Mouse (Mus musculus): ENCODE results near the gene Cbx7. TPM values are rescaled to one million over a fixed set of nuclear protein-coding genes. Genes with fewer than 3 reads are reported as not detected.

The Cbx7 gene
- polyA plus RNA-seq, 1 experiment: 32.8 TPM

DNA sequence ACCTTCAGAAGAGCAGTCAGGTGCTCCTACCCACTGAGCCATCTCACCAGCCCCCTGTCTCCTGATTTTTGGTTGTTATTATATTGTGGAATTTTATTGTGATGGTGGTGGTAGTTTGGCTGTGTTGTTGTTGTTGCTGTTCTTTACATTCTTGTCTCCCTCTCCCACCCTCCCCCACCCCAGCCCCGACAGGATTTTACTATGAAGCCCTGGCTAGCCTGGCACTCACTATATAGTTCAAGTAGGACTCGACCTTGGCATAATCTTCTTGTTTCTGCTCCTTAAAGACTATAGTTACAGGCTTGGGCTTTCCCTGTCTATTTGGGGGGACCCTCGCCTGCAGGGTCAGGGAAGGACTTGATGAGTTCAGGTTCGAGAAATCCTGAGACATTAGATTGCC lies 76.6 kb downstream of the Cbx7 start:
- H3K4me1 ChIP-seq (ENCODE audit: control insufficient read depth, insufficient read depth, insufficient read length, low read length): peaks cover 14% of the 10 kb centered on the region; the same call in 1 of the 2 replicates
- H3K4me3 ChIP-seq (ENCODE audit: low read depth, low read length): no peak overlapping the region; the same call in 1 of the 2 replicates
- no peaks in the 10 kb centered on the region for H3K27me3 ChIP-seq (ENCODE audit: control insufficient read depth, insufficient read depth, low read length)
- H3K27ac ChIP-seq (ENCODE audit: insufficient read depth, low read depth, low read length): peak overlapping the region; percentile 95
- TF ChIP-seq POLR2A (IDR thresholded peaks at IDR 0.05; ENCODE audit: low read depth, low read length) (no peak), CTCF (IDR thresholded peaks at IDR 0.05; ENCODE audit: extremely low read depth, insufficient read length, insufficient replicate concordance, low read depth, low read length) (no peak)
- H3K36me3 ChIP-seq (ENCODE audit: control insufficient read depth, insufficient read depth, low read length): peaks cover 21% of the 10 kb centered on the region
- 46% methylated on average over 4 of the region's 4 CpGs for WGBS

GRCm38 (mm10) chr15:79893824-79894123 lies 77.1 kb downstream of the Cbx7 start:
- Histone ChIP-seq H3K36me3 (ENCODE audit: control insufficient read depth, insufficient read depth, low read length) (peaks cover 19% of the 10 kb centered on the region), H3K4me3 (ENCODE audit: low read depth, low read length) (peak overlapping the region; percentile 66), H3K4me1 (ENCODE audit: control insufficient read depth, insufficient read depth, insufficient read length, low read length) (peaks cover 14% of the 10 kb centered on the region; the same call in 1 of the 2 replicates), H3K27ac (ENCODE audit: insufficient read depth, low read depth, low read length) (peak overlapping the region; percentile 85), H3K27me3 (ENCODE audit: control insufficient read depth, insufficient read depth, low read length) (no peaks in the 10 kb centered on the region)
- TF ChIP-seq POLR2A (IDR thresholded peaks at IDR 0.05; ENCODE audit: low read depth, low read length) (no peak), CTCF (IDR thresholded peaks at IDR 0.05; ENCODE audit: extremely low read depth, insufficient read length, insufficient replicate concordance, low read depth, low read length) (no peak)
- WGBS: 20% methylated on average over 3 of the region's 3 CpGs

- 31% methylated on average over 15 of the region's 15 CpGs for WGBS
- H3K27ac ChIP-seq (ENCODE audit: insufficient read depth, low read depth, low read length): peak overlapping the region; percentile 85
- TF ChIP-seq CTCF (IDR thresholded peaks at IDR 0.05; ENCODE audit: extremely low read depth, insufficient read length, insufficient replicate concordance, low read depth, low read length) (no peak), POLR2A (IDR thresholded peaks at IDR 0.05; ENCODE audit: low read depth, low read length) (no peak)
Observed at GRCm38 (mm10) chr15:79892995-79893823, 77.7 kb downstream of the Cbx7 start.

DNA sequence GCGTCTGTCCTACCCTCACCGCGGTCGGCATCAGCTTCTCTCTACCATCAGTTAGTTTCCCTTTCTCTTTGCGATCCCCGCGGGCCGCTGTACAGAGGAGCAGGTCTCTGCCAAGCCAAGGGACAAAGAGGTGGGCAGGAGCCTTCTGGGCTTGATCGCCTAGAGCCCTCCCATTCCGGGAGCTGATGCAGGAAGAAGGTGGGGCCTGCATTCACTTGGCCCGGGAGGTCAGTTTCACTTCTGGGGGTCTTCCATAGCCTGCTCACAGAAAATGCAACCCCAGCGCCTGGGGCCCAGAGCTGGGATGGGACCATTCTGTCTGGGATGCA lies 78.7 kb downstream of the Cbx7 start:
- Histone ChIP-seq H3K27me3 (ENCODE audit: control insufficient read depth, insufficient read depth, low read length) (no peaks in the 10 kb centered on the region), H3K4me3 (ENCODE audit: low read depth, low read length) (peak overlapping the region; percentile 66), H3K27ac (ENCODE audit: insufficient read depth, low read depth, low read length) (peak overlapping the region; percentile 85), H3K4me1 (ENCODE audit: control insufficient read depth, insufficient read depth, insufficient read length, low read length) (peaks cover 14% of the 10 kb centered on the region; the same call in 1 of the 2 replicates), H3K36me3 (ENCODE audit: control insufficient read depth, insufficient read depth, low read length) (peaks cover 5% of the 10 kb centered on the region; the same call in 1 of the 2 replicates)
- WGBS: 3% methylated on average over 12 of the region's 12 CpGs
- TF ChIP-seq CTCF (IDR thresholded peaks at IDR 0.05; ENCODE audit: extremely low read depth, insufficient read length, insufficient replicate concordance, low read depth, low read length): no peak
- TF ChIP-seq POLR2A (IDR thresholded peaks at IDR 0.05; ENCODE audit: low read depth, low read length): peak; percentile 84

More at GRCm38 (mm10) chr15:79892995-79893823, 77.7 kb downstream of the Cbx7 start:
- Histone ChIP-seq H3K4me3 (ENCODE audit: low read depth, low read length) (peak overlapping the region; percentile 66), H3K36me3 (ENCODE audit: control insufficient read depth, insufficient read depth, low read length) (peaks cover 14% of the 10 kb centered on the region), H3K4me1 (ENCODE audit: control insufficient read depth, insufficient read depth, insufficient read length, low read length) (peaks cover 14% of the 10 kb centered on the region; the same call in 1 of the 2 replicates), H3K27me3 (ENCODE audit: control insufficient read depth, insufficient read depth, low read length) (no peaks in the 10 kb centered on the region)

GRCm38 (mm10) chr15:79891436-79892212 lies 79.3 kb downstream of the Cbx7 start, which contains the start of gene Apobec3:
Apobec3 (plus strand) TSS chr15:79891659.
- no peak for TF ChIP-seq POLR2A (IDR thresholded peaks at IDR 0.05; ENCODE audit: low read depth, low read length)
- peak; percentile 86; the same call in 1 of the 2 replicates for TF ChIP-seq CTCF (IDR thresholded peaks at IDR 0.05; ENCODE audit: extremely low read depth, insufficient read length, insufficient replicate concordance, low read depth, low read length)
- Histone ChIP-seq H3K27me3 (ENCODE audit: control insufficient read depth, insufficient read depth, low read length) (no peaks in the 10 kb centered on the region), H3K36me3 (ENCODE audit: control insufficient read depth, insufficient read depth, low read length) (peaks cover 5% of the 10 kb centered on the region; the same call in 1 of the 2 replicates), H3K4me3 (ENCODE audit: low read depth, low read length) (peak within 1 kb of the TSS; percentile 66), H3K27ac (ENCODE audit: insufficient read depth, low read depth, low read length) (peak within 1 kb of the TSS; percentile 85), H3K4me1 (ENCODE audit: control insufficient read depth, insufficient read depth, insufficient read length, low read length) (peaks cover 13% of the 10 kb centered on the region; the same call in 1 of the 2 replicates)
- under 1% methylated on average over 20 of the region's 20 CpGs for WGBS

GRCm38 (mm10) chr15:79884820-79885219 lies 86.1 kb downstream of the Cbx7 start:
- Histone ChIP-seq H3K27me3 (ENCODE audit: control insufficient read depth, insufficient read depth, low read length) (no peaks in the 10 kb centered on the region), H3K27ac (ENCODE audit: insufficient read depth, low read depth, low read length) (no peak overlapping the region), H3K36me3 (ENCODE audit: control insufficient read depth, insufficient read depth, low read length) (no peaks in the 10 kb centered on the region), H3K4me1 (ENCODE audit: control insufficient read depth, insufficient read depth, insufficient read length, low read length) (no peaks in the 10 kb centered on the region), H3K4me3 (ENCODE audit: low read depth, low read length) (no peak overlapping the region)
- WGBS: 69% methylated on average over 5 of the region's 5 CpGs
- no peak for TF ChIP-seq CTCF (IDR thresholded peaks at IDR 0.05; ENCODE audit: extremely low read depth, insufficient read length, insufficient replicate concordance, low read depth, low read length)

Data from small intestine, adult 2 months (tissue).